19 mouse cellular contexts compared by ENCODE assay signal in the genomic region with DNA sequence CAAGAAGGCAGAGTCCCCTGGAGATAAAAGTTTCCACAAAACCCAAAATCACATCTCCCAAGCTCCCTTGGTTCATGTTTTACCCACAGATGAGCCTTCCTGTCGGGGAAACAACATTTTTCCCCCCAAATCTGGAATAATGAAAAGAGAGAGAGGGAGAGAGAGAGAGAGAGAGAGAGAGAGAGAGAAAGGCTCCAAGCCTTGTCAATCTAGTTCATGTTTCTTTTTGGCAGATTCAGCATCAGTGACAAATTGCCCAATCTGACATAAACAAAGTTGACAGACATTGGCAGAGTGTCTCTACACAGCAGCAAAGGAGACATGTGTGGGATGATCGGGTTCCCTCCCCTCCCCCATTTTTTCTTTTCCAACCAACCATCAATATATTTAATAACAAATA. TPM values are rescaled to one million over a fixed set of nuclear protein-coding genes. Genes with fewer than 3 reads are reported as not detected.
"Had no signal": no experiment of that assay in that cellular context is flagged by ENCODE, and none has a peak within 500 bp of the region (broad histone marks: within the 10 kb centered on the region; RNA-seq: fewer than 3 reads in every experiment).

No protein-coding gene starts in this region.

- DNase-seq: kidney, adult 9 months; kidney, postnatal 14 days; kidney, postnatal 4 days; layer of hippocampus, adult 9-11 months; layer of hippocampus, postnatal 36 days; lung, adult 18-20 months; lung, postnatal 10 days; lung, postnatal 36 days; thymus, adult 2 months; thymus, postnatal 14 days; thymus, postnatal 4 days had no signal

- ATAC-seq: liver, embryonic 12.5 days; midbrain, embryonic 13.5 days had no signal

- H3K4me2 ChIP-seq: liver, embryonic 12.5 days; liver, embryonic 15.5 days; lung, embryonic 15.5 days; midbrain, embryonic 13.5 days had no signal

- H3K9ac ChIP-seq: liver, embryonic 12.5 days; liver, embryonic 15.5 days; lung, embryonic 15.5 days; midbrain, embryonic 13.5 days had no signal

- H3K4me3 ChIP-seq: left cerebral cortex, adult 2 months; liver, embryonic 12.5 days; liver, embryonic 15.5 days; lung, embryonic 15.5 days; megakaryocyte, embryonic 14.5 days; midbrain, embryonic 10.5 days; midbrain, embryonic 13.5 days had no signal

- H3K9me3 ChIP-seq: liver, embryonic 12.5 days; liver, embryonic 15.5 days; lung, embryonic 15.5 days; megakaryocyte, embryonic 14.5 days; midbrain, embryonic 10.5 days; midbrain, embryonic 13.5 days had no signal

- H3K27ac ChIP-seq: left cerebral cortex, adult 2 months; liver, embryonic 12.5 days; liver, embryonic 15.5 days; lung, embryonic 15.5 days; midbrain, embryonic 10.5 days; midbrain, embryonic 13.5 days; stomach, postnatal 0 days had no signal

- H3K36me3 ChIP-seq: liver, embryonic 12.5 days; liver, embryonic 15.5 days; lung, embryonic 15.5 days; midbrain, embryonic 10.5 days; midbrain, embryonic 13.5 days had no signal

- H3K4me1 ChIP-seq: liver, embryonic 12.5 days; midbrain, embryonic 10.5 days; midbrain, embryonic 13.5 days had no signal

- H3K27me3 ChIP-seq: lung, embryonic 15.5 days; midbrain, embryonic 13.5 days had no signal

RNA-seq across cellular contexts. Expression of gene Mt3, which starts 55.1 kb away (rescaled TPM):
- polyA plus RNA-seq: liver, embryonic 15.5 days had no signal
